Mouse (Mus musculus) G1E (cell line): Measurements from ENCODE around the gene Tom1. TPM values are rescaled to one million over a fixed set of nuclear protein-coding genes. Genes with fewer than 3 reads are reported as not detected.

ENCODE experiments used
- ATAC-seq: 2 replicates; pipeline ENCODE4 v1.8.0; 2016; ENCODE audit warnings: mild to moderate bottlenecking; ENCODE audit not compliant: insufficient number of reproducible peaks, poor library complexity, low FRiP score, severe bottlenecking; ENCODE audit errors: extremely low read depth
- DNase-seq: peaks from one replicate; pipeline ENCODE4 v3.0.0; 2012; ENCODE audit warnings: low spot score
- H3K27me3 ChIP-seq: 2 replicates; pipeline ENCODE4 v1.6.1; 2012; ENCODE audit warnings: mild to moderate bottlenecking, low read length, inconsistent platforms; ENCODE audit not compliant: insufficient read depth
- H3K36me3 ChIP-seq: replicated peaks from 2 replicates; pipeline ENCODE3; 2012; ENCODE audit warnings: mild to moderate bottlenecking, inconsistent platforms
- H3K4me1 ChIP-seq: 2 replicates; pipeline ENCODE4 v1.6.1; 2012; ENCODE audit warnings: low read depth, low read length, inconsistent platforms, mixed read lengths; ENCODE audit not compliant: insufficient read depth
- H3K4me3 ChIP-seq: 2 replicates; pipeline ENCODE4 v1.5.1; 2012; ENCODE audit warnings: low read depth, mild to moderate bottlenecking, inconsistent platforms, low read length, moderate library complexity, mixed read lengths
- H3K9me3 ChIP-seq: replicated peaks from 2 replicates; pipeline ENCODE4 v1.6.1; 2012; ENCODE audit warnings: inconsistent platforms
- CTCF ChIP-seq: IDR thresholded peaks from 2 replicates; pipeline ENCODE4 v1.5.1; 2012; ENCODE audit warnings: low read depth, low read length, inconsistent platforms, mixed read lengths
- GATA1 ChIP-seq: IDR thresholded peaks from 2 replicates; pipeline ENCODE4 v1.6.1; 2012; ENCODE audit warnings: borderline replicate concordance, low read length, inconsistent platforms, mixed read lengths
- GATA2 ChIP-seq: IDR thresholded peaks from 2 replicates; pipeline ENCODE4 v1.6.1; 2012; ENCODE audit warnings: low read depth, low read length, inconsistent platforms, borderline replicate concordance
- POLR2AphosphoS5 ChIP-seq: IDR thresholded peaks from 2 replicates; pipeline ENCODE4 v1.6.1; 2012; ENCODE audit warnings: low read depth, low read length, inconsistent platforms; ENCODE audit not compliant: insufficient replicate concordance
- TAL1 ChIP-seq: conservative IDR thresholded peaks from 2 replicates; pipeline ENCODE4 v1.6.1; 2012; ENCODE audit warnings: low read depth, low read length, inconsistent platforms, mixed read lengths
- polyA plus RNA-seq: library from polyadenylated mRNA; stranded (reverse); fragments of >175 nt; gene quantifications from 2 replicates; pipeline ENCODE4 v1.2.3, GENCODE M21; 2012
- total RNA-seq, 2 experiments: library from RNA; stranded (forward) in 1 of 2; stranded (reverse) in 1 of 2; fragments of 200-1000 nt in 1 of 2; fragments of >200 nt in 1 of 2; fragmentation: Nextera tagmentation in 1 of 2; gene quantifications; 2 replicates each; pipeline ENCODE4 v1.2.3; 2014 to 2017

The Tom1 gene
- total and polyA plus RNA-seq, 3 experiments: 17.4 to 42.6 (median 29.4) TPM

- no peak overlapping the region for H3K4me3 ChIP-seq
- no peak for TF ChIP-seq POLR2AphosphoS5
- no peak for TF ChIP-seq TAL1
- TF ChIP-seq GATA1: no peak
- no peak for TF ChIP-seq GATA2
- TF ChIP-seq CTCF: no peak
- H3K9me3 ChIP-seq: 0 out of 2 replicates have a peak, but pooled peaks cover 2% of the 10 kb centered on the region
- ATAC-seq: no peak
- peaks cover 84% of the 10 kb centered on the region for H3K36me3 ChIP-seq
- no peak for DNase-seq
- peaks cover 16% of the 10 kb centered on the region for H3K4me1 ChIP-seq
- no peaks in the 10 kb centered on the region for H3K27me3 ChIP-seq
These were observed 15.1 kb upstream of the Tom1 start for GRCm38 (mm10) chr8:75018274-75018972.

- Histone ChIP-seq H3K36me3 (peaks cover 80% of the 10 kb centered on the region), H3K9me3 (0 out of 2 replicates have a peak, but pooled peaks cover 2% of the 10 kb centered on the region), H3K4me1 (no peaks in the 10 kb centered on the region), H3K4me3 (no peak overlapping the region), H3K27me3 (no peaks in the 10 kb centered on the region)
- DNase-seq (no peak), ATAC-seq (peak; percentile 28; the same call in 1 of the 2 replicates)
- TF ChIP-seq TAL1: no peak
- no peak for TF ChIP-seq GATA2
- TF ChIP-seq POLR2AphosphoS5: no peak
- TF ChIP-seq CTCF: no peak
- TF ChIP-seq GATA1: no peak
These were observed 9.7 kb upstream of the Tom1 start for GRCm38 (mm10) chr8:75023660-75024316.

- DNase-seq (no peak), ATAC-seq (no peak)
- Histone ChIP-seq H3K9me3 (0 out of 2 replicates have a peak, but pooled peaks cover 2% of the 10 kb centered on the region), H3K4me3 (no peak overlapping the region), H3K4me1 (no peaks in the 10 kb centered on the region), H3K27me3 (no peaks in the 10 kb centered on the region), H3K36me3 (peaks cover 82% of the 10 kb centered on the region)
- TF ChIP-seq GATA2: no peak
- no peak for TF ChIP-seq TAL1
- no peak for TF ChIP-seq GATA1
- TF ChIP-seq CTCF: no peak
- no peak for TF ChIP-seq POLR2AphosphoS5
These were observed 7.7 kb upstream of the Tom1 start for GRCm38 (mm10) chr8:75025809-75026208.

- Histone ChIP-seq H3K9me3 (no peaks in the 10 kb centered on the region), H3K4me3 (no peak overlapping the region), H3K4me1 (peaks cover 19% of the 10 kb centered on the region), H3K27me3 (no peaks in the 10 kb centered on the region), H3K36me3 (peaks cover 56% of the 10 kb centered on the region)
- DNase-seq (no peak), ATAC-seq (no peak)
- TF ChIP-seq GATA1: no peak
- TF ChIP-seq TAL1: no peak
- TF ChIP-seq CTCF: 0 out of 2 replicates have a peak, but pooled peaks have one; percentile 4
- no peak for TF ChIP-seq GATA2
- TF ChIP-seq POLR2AphosphoS5: no peak
These were observed 3.0 kb upstream of the Tom1 start for GRCm38 (mm10) chr8:75030453-75031024.

- no peak for ATAC-seq
- DNase-seq: no peak
- TF ChIP-seq TAL1 (no peak), POLR2AphosphoS5 (no peak), GATA2 (no peak), CTCF (no peak), GATA1 (no peak)
These were observed 544 bp upstream of the Tom1 start for GRCm38 (mm10) chr8:75032961-75033360.

DNA sequence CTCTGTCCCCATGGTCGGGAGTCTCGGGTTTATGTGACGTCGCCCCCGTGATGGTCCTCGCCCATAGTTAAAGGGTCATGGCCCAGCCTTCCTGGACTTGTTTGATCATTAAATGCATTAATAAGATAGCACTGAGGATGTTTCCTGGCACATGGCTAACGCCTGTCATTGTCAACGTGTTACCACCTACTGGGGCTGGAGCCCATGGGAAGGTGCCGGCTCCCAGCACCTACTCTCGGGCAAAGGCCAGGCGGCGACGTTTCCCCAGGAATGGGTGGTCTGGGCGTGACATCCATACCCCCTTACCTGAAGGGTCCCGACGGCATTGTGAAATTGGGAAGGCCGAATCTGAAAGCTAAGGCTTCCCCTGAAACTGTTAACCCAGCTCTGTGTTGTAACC, 780 bp downstream of the Tom1 start:
- H3K4me1 ChIP-seq: peaks cover 31% of the 10 kb centered on the region
- H3K27me3 ChIP-seq: no peaks in the 10 kb centered on the region
- DNase-seq (peak; percentile 8), ATAC-seq (no peak)
- peak overlapping the region; percentile 75 for H3K4me3 ChIP-seq
- H3K9me3 ChIP-seq: no peaks in the 10 kb centered on the region
- peaks cover 66% of the 10 kb centered on the region for H3K36me3 ChIP-seq
- TF ChIP-seq POLR2AphosphoS5 (no peak), GATA1 (no peak), GATA2 (no peak), TAL1 (no peak), CTCF (no peak)

More at GRCm38 (mm10) chr8:75032961-75033360, 544 bp upstream of the Tom1 start:
- peaks cover 26% of the 10 kb centered on the region for H3K4me1 ChIP-seq
- H3K36me3 ChIP-seq: peaks cover 68% of the 10 kb centered on the region
- no peaks in the 10 kb centered on the region for H3K9me3 ChIP-seq
- H3K4me3 ChIP-seq: peak overlapping the region; percentile 75; the same call in 1 of the 2 replicates
- no peaks in the 10 kb centered on the region for H3K27me3 ChIP-seq
